Mouse (Mus musculus) lung, adult 18-20 months (tissue): ENCODE measurements at regions not wholly inside any gene's neighbourhood (a gene's known extent, or its start where the extent isn't known, plus 50 kb on each side); places are given as distances from the start of the nearest gene placed in this dataset.

Source experiments
- DNase-seq, 2 experiments: peaks; one replicate each; pipeline ENCODE4 v3.0.0; 2022; ENCODE audit warnings: mixed read lengths in 2 of 2

DNA sequence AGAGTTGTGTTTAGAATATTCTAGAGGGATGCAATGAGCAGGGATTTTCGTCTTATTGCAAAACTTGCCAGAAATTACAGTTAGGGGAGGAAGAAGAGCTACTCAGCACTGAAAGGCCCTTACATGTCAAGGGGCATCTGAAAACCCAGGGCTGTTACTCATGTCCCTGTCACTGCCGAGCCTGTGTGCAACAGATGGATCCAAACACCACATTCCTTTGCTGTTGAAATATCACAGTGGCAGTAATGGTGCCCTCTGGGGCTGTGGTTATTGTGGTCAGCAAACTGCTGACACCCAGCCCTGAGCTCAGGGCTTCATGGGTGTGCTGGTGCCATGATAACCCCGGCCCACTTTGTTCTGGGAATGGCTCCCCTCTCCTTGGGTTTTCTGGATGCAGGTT lies 114.3 kb upstream of the Ercc6l2 start:
- DNase-seq: no peak

DNA sequence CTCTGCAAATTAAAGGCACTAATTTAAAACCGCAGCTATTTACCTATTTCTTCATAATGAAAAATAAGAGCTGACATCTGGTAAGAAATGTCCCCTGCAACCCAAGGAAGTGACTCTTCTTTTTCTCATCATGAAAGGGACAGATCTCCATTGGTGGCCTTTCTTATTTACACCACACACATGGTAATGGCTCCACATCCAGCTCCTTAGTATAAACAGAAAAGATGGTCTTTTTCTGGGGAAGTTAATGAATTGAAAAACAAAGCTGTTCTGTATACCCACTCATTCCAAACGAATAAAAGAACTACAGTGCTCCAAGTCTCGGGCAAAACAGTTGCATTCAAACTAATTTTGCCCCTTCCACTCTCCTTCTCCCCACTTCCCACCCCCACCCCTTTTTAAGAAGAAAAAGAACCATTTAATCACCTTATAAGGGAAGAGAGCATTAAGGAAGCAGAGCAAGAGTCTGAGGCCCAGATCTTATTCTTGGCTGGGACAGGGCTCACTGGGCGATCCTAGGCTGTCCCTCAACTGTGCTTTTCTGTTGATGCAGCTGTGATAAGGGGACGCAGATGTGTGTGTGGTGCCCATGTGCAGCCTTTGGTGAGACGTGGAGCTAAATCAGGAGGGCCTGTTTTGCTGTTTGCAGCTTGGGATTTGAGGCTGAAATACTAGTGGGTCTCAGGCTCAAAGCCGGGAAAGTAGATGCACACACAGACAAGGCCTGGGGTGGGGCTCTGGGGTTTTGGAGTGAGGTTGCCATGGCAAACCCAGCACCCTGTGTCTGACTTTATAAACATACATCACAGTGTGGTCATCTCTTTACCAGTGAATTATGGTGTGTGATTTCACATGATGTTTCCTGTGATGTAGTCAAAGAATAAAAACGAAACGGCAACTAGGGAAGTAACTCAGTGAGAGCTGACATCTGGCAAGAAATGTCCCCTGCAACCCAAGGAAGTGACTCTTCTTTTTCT lies 113.6 kb upstream of the Ercc6l2 start:
- no peak for DNase-seq

- no peak for DNase-seq
These were observed 106.5 kb upstream of the Ercc6l2 start for GRCm38 (mm10) chr13:63708567-63708966.

- DNase-seq: no peak
These were observed 101.9 kb upstream of the Ercc6l2 start for GRCm38 (mm10) chr13:63713137-63713536.

DNA sequence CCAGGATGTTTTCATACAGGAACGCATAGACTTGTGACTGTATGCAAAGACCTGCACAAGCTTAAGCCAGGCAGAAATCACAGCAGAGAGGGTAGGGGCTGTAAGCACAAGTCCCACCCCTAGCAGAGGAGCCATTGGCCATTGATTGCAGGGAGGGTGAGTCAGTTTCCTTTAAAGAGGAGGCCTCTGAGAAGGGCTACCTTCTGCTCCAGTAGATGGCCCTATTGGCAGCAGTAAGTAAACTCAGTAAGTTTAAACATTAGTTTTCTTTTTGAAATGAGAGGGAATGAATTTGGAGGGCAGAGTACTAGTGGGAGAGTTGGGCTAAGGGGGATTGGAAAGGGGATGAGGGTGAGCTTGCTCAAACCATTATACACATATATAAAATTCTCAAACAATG lies 98.5 kb upstream of the Ercc6l2 start:
- DNase-seq: no peak

GRCm38 (mm10) chr13:63717249-63717648 lies 97.8 kb upstream of the Ercc6l2 start:
- peak in 1 of 2 experiments; percentile 51 for DNase-seq

GRCm38 (mm10) chr13:63718782-63719181 lies 96.3 kb upstream of the Ercc6l2 start:
- no peak for DNase-seq

- peak; percentile 72 to 86 for DNase-seq
These were observed 95.5 kb upstream of the Ercc6l2 start for GRCm38 (mm10) chr13:63719351-63720207.

DNA sequence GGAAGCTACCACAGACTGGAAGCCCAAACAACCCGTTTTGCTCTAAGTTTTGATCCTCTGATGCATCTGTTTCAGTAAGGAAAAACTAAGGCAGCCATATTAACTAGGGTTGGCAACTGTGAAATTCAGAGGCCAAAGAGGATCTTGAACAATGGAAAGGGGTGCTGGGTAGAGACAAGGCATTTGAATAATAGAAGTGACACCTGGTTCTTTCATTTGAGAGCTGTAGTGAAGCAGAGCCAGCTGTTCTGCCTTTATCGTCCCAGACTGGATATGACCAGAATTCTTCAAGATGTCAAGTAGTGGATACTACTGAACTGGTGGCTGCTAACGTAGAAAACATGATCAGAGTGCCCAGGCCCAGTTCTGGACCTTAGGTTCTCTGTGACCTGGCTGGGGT lies 94.4 kb upstream of the Ercc6l2 start:
- DNase-seq: no peak

DNA sequence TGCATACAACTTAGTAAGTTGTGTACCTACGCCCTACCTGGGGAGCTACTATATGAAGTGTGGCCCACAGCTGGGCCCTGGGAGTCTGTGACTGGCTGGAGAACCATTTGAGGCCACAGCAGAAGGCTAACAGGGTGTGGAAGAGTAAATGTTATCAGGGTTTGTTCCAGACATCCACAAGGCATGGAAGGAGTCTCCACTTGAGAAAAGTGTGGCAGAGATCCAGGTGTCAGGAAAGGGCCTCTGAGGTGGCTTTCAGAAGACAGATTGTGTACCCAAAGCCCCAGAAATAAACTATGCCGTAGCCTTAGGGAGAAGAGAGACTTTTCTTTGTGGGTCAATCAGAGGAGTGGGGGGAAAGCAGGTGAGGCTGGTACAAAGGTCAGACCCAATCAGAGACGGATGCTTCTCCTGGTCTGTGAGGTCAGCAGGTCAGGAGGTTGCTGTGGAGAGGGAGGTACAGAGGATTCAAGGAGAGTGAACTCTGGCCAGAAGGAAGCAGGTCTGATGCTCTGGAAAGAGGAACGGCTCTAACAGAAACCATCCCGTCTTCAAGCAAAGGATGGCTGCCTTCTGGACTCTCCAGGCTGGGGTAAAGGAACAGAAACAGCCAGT lies 93.9 kb upstream of the Ercc6l2 start:
- DNase-seq: peak in 1 of 2 experiments; percentile 65

DNA sequence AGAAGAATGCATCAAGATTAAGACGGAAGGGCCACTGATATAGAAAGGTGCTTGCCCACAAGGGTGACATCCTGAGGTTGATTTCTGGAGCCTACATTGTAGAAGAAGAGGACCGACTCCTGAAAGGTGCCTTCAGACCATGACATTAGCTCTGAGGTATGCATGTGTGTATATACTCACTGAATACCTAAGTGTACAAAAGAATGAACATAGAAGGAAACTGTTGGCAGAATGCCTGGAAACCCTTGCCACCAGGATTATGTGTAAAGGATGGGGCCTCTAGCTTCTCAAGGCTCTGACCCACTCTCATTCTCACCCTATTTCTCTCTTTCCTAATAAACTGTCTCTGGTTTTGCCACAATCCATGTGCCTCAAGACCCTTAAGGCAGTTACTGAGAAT lies 90.7 kb upstream of the Ercc6l2 start:
- DNase-seq: peak in 1 of 2 experiments; percentile 46

- DNase-seq: no peak
These were observed 90.0 kb upstream of the Ercc6l2 start for GRCm38 (mm10) chr13:63724843-63725582.

DNA sequence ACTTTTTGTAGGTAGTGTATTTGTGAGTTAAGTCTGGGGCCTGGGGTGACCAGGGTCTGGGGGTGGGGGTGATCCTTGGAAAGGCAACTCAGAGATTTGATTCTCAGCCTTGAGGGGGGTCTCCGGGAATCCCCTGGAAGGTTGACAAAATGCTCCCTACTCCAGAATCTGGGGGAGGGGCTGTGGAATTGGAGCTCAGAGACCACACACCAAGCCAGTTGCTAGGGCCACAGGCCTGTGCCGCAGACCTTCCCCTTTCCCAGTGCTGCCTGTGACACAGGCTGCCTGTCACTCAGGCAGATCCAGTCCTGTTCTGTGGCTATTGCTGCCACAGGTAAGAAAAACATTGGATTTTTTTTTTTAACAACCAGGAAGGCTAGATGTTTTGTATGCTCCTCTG lies 89.0 kb upstream of the Ercc6l2 start:
- no peak for DNase-seq

DNA sequence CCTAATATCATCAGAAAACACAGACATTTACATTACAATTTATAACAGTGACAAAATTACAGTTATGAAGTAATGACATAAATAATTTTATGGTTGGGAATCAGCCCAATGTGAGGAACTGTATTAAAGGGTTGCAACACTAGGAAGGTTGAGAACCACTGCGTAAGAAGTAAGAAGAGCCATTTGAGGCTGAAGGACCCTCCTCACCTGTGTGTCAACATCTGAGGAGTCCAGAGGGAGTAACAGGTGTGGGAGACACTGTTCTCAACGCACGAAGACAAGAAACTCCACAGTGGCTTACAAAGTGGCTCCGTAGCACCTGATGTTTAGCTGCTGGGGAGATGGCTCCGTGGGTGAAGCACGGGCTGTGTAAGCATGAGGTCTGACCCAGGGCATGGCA lies 88.5 kb upstream of the Ercc6l2 start:
- DNase-seq: peak in 1 of 2 experiments; percentile 32

DNA sequence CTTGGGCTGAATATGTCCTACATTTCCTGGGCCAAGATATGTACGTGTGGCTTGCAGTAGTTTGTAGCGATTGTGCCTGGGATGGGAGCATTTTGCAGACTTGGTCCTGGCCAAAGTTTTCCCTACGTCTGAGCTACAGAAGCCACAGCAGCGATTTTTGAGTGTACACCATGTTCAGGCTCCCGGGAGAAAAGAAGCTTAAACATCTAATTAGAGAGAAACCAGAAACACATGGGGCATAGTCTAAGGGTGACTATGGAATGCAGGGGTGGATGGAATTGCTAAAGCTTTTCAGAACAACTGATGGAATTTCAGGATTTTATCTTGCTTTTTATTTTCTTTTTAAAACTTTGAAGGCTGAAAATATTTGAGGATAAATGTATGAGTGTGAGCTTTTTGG lies 79.3 kb upstream of the Ercc6l2 start:
- DNase-seq: no peak

DNA sequence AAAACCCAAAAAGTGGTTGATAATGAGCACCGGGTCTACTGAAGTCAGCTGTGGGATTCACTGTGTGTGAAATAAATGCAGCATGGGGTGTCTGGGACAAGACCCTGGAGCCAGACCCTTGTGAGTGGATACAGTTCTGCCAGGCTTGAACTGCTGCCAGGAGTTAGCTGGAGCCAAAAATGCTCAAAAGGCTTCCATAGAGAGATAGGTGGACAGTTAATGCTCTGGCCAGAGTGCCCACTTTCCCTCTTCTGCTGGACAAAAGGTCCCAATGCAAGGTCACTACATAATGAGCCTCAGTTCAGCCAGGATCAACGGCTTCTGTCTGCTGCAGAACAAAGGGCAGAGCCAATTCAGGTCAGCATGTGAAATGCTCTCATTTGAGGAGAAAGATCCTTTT lies 73.2 kb upstream of the Ercc6l2 start:
- no peak for DNase-seq

DNA sequence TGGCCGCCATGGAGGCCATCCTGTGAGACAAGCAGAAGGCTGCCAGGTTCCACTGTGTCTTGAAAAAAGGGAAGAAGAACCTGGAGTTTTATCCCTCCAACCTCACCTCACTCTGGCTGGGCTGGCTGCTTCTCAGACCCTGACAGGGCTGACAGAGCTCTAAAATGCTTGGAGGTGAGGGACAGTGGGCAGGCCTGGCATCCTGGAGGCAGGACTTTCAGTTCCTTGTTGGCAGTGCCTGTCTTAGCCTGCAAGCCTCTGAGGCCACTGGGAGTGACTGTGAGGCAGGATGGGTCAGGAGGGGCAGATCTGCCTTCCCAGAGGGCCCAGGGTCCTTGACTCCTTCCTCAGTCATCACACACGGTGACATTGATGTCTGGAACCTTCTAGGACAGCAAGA lies 66.3 kb upstream of the Ercc6l2 start:
- DNase-seq: no peak

GRCm38 (mm10) chr13:63749997-63750396 lies 65.0 kb upstream of the Ercc6l2 start:
- peak; percentile 6 to 36 for DNase-seq

DNA sequence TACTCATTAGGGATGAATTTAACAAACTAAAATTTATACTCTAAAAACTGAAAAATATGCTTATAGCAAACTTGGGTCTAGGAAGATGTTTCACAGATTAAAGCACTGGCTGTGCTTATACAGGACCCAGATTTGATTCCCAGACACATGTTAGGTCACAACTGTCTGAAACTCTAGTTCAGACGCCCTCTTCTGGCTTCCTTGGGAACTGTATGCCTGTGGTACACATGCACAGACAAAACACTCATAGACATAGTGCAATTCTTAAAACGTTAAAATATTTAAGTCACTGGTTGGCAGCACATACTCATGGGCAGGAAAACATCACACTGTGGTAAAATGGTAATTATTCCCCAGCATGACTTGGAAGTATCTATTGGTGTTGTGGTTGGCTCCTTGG lies 63.8 kb upstream of the Ercc6l2 start:
- DNase-seq: no peak

GRCm38 (mm10) chr13:63757061-63757460 lies 58.0 kb upstream of the Ercc6l2 start:
- no peak for DNase-seq

- DNase-seq: no peak
These were observed 53.5 kb upstream of the Ercc6l2 start for GRCm38 (mm10) chr13:63761542-63761941.
